Mouse (Mus musculus) cerebellum, adult 11 months (tissue): ENCODE measurements at regions not wholly inside any gene's neighbourhood (a gene's known extent, or its start where the extent isn't known, plus 50 kb on each side); places are given as distances from the start of the nearest gene placed in this dataset.
A peak's percentile ranks its signal among the peaks of the same experiment; 100 is the strongest.
"Not testable (repeated sequence)": the region's sequence is repeated elsewhere in the genome, so short reads cannot be mapped to it uniquely, and the experiment has no call there.

Experiments
- DNase-seq: peaks from one replicate; pipeline ENCODE4 v3.0.0; 2022

DNA sequence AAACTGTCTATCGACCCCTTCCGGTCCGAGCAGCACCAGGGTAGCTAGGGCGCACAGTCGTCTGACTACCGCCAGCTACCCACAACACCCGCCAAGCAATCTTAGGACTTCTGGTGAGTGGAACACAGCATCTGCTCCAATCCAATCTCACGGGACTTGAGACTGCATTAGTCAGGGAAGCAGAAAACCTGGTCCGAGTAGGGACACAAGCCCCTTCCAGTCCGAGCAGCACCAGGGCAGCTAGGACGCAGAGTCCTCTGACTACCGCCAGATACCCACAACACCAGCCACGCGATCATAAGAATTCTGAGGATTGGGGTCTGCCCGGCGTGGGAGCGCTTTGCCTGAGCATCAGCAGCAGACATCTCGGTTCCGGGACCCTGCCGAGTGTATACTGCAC, 79.6 kb downstream of the Gm10715 start:
- not testable (repeated sequence) for DNase-seq

DNA sequence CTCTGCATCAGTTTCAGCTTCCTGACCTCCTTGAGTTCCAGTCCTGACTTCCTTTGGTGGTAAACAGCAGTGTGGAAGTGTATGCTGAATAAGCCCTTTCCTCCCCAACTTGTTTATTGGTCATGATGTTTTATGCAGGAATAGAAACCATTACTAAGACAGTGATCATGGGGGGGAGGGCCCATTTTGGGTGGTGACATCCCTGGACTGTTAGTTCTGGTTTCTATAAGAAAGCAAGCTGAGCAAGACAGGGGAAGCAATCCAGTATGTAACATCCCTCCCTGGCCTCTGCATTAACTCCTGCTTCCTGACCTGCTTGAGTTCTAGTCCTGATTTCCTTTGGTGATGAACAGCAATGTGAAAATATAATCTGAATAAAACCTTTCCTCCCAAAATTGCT, 124.5 kb downstream of the Gm10715 start:
- DNase-seq: no peak

DNA sequence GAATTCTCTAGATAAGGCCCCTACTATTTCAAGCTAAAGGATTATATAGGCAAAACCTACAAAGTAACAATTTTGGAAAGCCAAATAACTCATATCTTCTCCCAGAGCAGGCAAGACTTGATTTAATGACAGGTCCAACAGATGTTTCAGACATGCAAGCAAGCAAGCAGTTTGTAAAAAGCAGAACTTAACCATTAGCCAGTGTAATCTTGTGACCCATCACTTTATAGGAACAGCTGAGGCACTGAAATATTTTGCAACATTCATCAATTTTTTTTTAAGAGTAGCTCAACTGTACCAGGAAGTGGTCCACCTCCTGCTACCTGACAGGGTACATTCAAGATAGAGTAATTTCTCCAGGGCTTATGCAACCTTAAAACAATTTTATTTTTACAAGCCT, 147.7 kb downstream of the Gm10715 start:
- no peak for DNase-seq

DNA sequence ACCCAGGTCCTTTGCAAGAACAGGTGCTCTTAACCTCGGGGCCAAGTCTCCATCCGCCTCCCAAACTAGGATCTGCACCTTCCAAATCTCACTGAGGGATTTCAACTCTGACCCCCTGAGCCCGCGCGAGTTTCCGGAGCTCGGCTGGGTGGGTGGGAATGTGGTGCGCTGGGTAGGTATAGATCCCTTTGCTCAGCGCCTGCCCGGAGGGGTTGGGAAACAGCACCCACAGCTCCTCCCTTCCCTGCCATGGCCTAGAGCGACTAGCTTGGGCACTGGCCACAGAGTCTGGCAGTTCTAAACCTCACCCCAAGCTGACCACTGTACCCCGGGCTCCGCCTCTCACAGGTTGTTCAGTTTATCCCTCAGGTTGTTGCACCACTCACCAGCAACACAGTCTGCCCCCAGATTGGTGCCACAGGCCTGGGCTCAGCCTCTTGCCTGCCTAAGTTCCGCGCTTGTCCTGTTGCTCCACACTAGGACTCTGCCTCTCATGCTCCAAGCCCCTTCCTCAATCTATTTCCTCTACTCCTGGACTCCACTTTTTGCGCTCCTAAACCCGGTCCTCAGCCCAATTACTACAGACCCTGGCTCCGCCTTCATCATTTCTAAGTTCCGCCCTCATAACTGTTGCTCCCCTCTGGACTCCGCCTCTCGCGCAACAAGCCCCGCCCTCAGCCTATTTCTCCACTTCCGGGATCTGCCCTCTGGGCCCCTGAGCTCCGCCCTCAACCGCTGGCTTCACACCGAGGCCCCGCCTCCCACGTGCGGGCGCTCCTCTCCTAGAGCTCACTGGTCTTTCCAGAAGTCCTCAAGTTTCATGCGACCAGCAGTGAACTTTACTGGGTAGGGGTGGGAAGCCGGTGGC, 135.6 kb upstream of the Alkbh8 start:
- no peak for DNase-seq

DNA sequence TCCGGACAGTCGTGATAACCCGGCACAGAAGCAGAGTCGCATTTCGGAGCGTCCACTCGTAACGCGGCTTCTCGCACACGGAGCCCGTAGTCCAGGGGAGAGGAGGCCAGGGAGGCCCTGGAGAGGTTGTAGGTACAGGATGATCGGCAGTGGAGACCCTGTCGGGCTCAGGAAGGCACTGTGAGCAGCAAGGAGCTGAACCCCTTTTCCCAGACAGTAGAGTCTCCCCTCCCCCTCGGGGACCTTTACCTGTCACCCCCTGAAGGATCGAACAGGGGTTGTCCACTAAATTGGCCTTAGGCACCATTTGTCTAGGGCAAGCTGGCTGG, 135.0 kb upstream of the Alkbh8 start:
- DNase-seq: not testable (repeated sequence)

DNA sequence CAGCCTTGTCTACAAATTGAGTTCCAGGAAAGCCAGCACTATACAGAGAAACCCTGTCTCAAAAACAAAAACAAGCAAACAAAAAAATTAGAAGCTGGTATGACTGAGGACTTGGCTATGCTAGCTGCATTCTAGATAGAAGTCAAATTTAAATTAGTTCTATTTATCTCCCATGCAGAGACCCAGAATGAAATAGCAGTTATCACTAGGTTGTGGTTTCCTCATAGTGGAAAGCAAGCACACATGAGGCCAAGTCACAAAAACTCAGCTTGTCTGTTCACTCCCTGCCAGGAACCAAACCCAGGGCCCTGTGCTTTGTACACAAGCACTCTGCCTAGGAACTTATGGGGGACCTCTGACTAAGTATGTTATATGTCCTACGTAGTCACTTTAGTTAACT, 126.8 kb upstream of the Alkbh8 start:
- not testable (repeated sequence) for DNase-seq

DNA sequence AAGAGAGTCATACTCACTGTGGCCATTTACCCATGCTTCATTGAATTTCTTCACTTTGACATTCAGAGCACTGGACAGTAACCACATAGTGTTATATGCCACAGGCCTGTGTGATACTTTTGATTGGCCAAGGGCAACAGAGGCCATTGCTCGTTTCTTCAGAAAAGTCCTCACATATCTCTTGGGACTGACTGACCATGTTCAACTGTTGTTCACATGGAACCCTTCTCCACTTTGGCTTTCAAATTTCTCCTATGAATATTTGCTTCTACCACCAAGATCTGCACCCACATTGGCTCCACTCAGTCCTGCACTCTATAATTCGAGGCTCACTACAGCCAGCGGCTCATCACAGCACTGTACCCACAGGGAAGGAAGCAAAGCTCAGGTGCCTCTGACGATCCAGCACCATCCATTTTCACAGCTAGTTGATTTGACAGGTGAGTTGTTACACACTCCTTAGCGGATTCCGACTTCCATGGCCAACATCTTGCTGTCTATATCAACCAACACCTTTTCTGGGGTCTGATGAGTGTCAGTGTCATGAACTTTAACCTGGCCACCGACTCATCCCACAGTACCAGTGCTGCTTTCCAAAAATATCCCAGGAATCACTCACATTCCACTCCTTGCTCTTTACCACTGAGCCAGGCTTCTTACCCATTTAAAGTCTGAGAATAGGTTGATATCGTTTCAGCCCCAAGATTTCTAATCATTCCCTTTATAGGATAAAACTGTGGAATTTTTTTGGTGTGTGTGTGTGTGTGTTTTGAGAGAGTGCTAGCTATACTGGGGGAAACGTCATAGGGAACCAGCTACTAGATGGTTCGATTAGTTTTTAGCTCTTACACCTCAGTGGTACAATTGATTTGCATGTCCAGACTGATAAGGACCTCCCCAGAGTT, 76.3 kb upstream of the Alkbh8 start:
- no peak for DNase-seq

DNA sequence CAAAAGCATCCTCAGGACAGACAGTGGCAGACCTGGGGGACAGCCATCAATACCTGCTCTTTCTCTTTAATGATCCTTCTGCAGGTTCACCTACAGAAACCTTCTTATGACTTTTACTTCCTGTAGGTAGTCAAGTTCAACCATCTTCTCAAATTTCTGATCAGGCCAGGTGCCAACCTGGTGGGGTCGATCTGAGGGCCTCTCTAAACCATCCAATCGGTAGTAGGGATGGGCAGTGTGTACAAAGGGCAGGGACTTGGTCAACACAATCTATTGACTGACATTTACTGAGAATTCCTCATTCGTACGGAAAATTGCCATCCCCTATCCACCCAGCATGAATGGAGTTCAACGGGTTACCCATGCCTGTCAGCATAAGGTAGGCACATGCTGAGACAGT, 74.8 kb upstream of the Alkbh8 start:
- DNase-seq: no peak

DNA sequence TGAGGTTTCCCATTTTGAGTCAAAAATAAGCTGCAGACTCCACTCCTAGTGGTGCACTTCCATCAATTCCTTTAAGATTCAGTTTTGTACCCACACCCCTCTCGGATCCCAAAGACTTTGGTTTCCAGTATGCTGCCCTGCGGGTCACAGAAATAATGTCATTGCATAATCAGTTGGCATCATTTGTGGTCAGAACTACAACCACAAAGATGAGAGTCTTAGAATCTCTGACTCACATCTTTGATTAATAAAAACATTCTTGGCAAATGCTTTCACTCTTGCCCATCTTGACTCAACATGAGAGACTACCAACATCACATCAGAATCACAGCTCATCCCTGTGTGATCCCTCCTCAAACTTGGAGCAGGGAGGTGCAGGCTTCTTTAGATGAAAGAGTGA, 74.1 kb upstream of the Alkbh8 start:
- DNase-seq: no peak

DNA sequence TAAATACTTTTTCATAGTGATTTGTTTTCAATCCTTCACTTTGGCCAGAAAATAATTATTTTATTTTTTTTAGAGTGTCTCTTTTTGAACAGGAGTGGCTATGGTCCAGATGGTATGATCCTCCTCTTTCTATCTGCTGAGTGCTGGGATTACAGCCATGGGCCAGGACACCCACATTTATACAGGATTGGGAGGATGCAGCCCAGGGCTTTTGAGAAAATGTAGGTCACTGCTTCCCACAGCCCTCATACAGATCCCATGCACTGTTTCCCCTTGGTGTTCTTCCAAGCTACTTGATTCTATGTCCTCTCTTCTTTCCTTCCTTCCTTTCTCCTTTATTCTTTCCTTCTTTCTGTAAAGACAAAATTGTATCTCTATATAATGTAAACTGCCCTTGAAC, 70.5 kb upstream of the Alkbh8 start:
- no peak for DNase-seq

DNA sequence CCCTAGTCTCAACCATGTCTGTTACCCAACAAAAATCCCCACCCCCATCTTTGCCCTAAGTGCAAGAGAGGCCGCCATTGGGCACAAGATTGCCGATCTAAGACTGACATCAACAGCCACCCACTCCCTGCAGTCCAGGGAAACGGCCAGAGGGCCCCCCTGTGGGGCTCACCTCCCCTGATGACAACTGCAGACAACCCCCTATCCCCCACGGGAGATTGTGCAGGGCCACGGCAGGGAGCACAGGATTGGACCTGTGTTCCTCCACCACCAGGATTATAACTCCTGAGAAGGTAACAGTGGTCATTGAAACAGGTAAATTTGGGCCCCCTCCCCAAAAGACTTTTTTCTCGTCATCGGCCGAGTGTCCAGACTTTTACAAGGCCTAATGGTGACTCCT, 54.4 kb upstream of the Alkbh8 start:
- DNase-seq: not testable (repeated sequence)

DNA sequence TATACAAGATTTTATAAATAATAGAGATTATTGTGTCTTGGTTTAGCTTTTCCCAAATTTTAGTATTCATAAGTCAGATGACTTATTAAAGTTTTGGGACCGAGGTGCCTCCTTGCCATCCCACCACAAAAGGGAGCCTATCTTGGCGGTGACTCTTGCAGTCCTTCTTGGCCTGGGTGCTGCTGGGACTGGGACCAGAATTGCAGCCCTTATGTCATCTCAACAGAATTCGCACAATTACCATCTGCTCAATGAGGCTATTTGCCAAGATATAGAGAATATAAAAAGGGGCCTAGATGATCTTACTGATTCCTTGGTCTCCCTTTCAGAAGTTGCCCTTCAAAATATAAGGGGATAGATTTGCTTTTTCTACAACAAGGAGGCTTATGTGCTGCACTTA, 53.0 kb upstream of the Alkbh8 start:
- DNase-seq: peak; percentile 43

DNA sequence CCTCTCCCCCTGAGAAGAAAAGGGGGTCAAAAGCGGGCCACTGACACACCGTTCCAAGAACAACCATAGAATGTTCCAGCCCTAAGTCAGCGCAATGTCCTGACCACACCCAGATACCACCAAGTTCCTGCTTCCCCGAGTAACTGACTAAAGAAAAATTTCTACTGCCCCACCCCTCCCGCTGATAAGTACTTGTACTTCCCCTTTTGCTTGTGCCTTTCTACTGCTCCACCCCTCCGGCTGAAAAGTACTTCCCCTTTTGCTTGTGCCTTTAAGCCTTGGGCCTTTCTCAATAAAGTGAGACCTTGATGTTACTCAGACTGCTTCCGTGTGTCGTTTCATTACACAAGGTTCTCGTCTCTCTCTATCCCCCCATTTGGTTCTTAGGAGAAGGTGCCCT, 51.6 kb upstream of the Alkbh8 start:
- not testable (repeated sequence) for DNase-seq
